Mouse (Mus musculus) c-Kit-positive CD71-negative TER-119-negative erythroid progenitor cells, embryonic 14.5 days (primary cell): ENCODE data around the gene Vps25.

Experiments used
- DNase-seq: peaks from one replicate; pipeline ENCODE4 v3.0.0-alpha.2; 2013; ENCODE audit warnings: low read depth

The Vps25 gene

DNA sequence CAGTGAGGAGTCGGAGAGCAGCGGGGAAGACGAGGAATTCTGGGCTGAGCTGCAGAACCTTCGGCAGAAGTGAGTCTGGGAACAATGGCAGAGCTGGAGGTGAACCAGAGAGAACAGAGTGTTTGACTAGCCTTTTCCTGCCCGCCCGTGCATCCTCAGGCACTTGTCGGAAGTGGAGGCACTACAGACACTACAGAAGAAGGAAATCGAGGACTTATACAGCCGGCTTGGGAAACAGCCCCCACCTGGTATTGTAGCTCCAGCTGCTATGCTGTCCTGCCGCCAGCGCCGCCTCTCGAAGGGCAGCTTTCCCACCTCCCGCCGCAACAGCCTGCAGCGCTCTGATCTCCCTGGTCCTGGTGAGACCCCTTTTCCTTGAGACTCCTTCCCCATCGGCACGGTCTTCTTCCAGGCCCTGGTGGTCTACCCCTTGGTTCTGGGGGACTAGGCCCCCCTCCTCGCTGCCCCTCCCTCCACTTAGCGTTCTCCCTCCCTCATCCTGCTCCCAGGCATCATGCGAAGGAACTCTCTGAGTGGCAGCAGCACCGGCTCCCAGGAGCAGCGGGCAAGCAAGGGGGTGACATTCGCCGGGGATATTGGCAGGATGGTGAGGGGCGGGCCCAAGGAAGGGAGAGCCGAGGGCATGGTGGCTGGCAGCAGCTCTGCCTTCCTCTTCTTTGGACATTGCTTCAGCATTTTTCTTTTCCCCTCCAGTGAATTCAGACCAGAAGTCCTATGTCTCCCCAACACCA is 23.0 kb downstream of the Vps25 start:
- DNase-seq = no peak

DNA sequence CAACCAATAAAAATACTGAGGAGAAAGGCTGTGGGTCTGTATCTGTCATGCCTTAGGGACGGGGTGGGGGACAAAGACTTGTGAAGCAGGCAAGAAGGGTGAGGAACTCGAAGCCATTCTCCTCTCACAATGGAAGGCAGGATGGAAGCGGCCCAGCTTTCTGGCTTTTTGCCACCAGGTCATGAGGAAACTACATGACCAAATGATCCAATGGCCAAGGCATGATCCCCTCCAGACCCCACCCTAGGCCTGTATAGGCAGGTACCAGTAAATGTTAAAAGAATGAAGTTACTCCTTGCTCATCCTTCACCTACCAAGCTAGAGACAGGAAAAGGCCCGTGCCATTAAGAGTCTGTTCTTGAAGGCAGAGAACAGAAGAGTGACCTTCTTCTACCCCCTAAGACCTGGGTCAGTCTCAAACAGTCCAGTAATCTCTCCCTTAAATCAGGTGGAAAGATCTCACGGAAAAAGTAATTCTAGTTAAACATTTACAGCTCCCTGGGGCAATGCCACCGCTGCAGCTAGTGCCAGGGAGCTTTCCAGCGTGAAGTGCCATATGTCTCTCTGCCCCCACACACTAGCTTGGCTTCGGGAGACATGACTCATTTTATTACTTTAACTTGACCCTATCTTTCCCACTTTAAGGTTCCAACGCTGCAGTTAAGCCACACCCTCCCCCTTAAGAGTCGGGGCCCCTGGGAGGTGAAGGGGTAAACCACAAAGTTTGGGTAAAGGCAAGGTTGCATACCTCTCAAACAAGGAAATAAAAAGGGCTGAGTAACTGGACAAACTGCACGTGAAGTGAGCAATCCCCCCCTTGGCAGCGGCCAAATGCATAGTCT is 24.1 kb downstream of the Vps25 start:
- DNase-seq = no peak

DNA sequence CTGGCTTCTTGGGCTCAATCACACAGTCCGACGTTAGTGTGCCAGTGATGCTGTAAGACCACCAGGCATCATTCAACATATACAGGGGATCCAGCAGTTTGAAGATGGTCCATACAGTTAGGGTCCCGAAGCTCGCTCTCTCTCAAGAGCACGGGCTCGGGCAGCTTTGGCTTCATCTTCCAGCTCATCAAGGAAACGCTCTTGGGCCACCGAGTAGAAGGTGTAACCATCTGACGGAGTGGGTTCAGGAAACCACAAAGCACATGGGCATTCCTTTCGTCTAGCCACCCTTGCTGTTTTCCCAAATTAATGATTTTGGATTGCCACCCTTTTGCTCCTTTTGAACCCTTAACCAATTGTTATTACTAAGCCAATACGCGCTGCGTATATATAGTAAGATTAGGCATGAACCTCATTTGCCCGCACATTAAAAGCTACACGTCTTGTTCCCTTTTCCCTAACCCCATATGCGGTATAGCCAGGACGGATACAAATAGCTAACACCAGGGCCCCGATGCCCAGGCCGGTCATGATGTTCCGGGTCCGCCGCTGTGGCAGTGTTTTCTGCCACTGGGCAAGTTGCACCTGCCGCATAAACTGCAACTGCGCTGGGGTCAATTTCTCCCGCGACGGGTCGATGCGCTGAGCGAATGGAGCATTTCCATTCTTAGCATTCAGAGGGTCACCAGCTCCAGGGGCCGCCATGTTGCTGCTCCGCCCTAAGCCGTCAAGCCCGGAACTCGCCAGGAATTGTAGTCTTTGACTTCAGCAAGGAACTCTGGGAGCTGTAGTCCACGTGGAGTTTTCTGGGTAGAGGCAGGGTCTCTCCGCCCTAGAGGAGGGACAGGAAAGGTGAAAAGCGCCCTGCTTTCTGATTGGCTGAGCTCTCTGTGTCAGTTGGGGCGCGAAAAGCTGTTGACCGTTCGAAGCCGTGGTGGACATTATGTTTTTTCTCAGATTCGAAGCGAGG is 25.0 kb downstream of the Vps25 start, which contains the start of the genes Cntd1 and Coa3:
Cntd1 (plus strand) TSS at position 790 of the 970 bp plus-strand sequence.
Coa3 (minus strand) TSS at position 892 of the 970 bp plus-strand sequence.
- peak; percentile 80 for DNase-seq

DNA sequence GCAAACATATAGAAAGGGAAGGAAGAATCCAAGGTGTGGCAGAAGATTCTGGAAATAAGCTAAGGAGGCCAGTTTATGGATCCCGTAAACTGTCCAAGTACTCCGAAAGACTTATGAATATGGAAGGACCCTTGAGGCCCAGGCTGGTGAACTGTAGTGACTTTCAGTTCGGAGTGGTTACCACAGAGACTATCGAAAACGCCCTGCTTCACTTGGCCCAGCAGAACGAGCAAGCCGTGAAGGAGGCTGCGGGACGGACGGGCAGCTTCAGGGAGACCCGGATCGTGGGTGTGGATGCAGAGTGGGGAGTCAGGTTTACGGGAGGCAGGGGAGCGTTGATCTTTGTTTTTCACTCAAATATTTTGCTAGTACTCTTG is 25.7 kb downstream of the Vps25 start:
- DNase-seq = no peak

DNA sequence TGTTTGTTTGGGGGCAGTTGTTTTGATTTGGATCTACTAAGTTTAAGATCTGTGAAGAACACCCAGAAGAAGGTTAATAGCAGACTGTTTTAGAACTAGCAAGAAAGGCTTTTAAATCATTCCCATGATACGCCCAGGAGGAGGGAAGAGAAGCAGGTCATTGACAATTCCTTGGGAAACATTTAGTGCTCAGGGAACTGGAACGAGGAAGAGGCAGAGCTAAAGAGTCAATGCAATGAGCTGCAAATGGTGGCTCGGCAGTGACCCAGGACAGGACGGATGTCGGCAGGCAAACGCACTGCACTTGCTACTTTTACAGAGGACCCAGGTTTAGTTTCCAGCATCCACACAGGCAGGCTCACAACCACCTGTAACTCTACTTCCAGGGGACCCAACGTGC is 27.3 kb downstream of the Vps25 start:
- DNase-seq = no peak

DNA sequence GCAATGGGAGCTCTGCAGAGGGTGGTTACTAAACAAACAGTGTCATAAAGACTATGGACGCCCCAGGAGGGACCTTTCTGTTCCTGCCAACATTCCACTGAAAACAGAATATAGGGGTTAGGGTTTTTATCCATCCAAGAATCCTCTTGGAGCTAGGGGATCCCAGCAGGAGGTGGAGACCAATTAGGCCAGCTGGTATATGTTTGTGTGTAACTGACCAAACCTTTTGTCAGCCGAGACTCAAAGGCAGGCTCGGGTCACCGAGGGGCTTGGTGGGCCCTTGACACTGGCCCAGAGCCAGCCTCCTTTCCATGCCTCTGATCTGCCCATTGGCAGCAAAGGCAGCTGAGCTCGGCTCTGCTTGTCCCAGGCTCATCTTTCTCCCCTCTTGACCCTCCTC is 29.4 kb downstream of the Vps25 start:
- no peak for DNase-seq

DNA sequence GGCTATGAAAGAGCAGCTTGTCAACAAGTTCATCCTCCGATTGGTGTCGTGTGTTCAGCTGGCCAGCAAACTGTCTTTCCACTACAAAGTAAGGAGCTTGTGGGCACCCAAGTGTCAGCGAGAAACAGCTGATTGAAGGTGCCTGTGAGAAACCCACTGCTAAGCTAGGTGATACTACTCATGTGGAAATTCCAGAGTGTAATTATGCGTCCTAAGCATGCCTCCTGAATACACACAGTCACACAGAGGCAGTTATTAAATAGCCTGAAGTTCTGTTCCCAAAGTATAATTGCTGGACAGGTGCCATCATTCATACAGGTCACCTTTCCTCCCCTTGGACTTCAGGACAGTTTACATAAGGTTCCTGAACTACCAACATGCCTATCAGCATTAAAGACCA is 30.3 kb downstream of the Vps25 start:
- DNase-seq = no peak

DNA sequence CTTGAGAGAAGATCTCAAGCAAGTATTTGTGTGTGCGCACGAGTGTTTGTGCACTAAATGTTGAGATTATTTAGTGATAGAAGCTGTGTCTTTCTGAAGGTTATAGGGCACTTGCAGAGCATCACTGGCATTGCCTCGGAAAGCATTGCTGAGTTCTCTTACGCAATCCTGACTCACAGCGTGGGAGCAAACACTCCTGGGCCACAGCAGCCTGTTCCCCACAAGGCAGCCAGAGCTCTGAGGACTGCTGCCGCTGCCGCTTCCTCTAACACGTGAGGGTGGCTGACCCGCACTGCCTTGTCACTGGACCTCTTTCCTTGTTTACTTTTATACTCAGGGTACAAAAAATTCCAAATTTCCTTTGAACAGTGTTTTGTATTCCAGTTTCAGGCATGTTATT is 33.8 kb downstream of the Vps25 start:
- no peak for DNase-seq

DNA sequence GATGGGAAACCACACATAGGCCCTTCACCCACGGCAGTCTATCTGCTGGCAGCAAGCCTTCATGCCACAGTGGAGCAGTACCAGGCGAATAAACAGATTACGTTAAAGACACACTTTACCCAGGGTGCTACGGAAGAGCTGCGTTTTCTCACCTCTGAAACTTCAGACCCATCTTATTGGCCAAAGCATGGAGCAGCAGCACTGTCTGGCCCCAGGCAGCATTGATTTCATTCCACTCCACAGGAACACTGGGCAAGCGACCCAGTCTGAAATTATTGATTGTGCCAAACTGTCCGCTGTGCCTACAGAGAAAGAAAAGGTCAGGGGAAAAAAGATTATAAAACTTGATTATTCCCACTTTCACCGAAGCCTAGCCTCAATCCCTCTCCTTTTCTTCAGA is 37.7 kb downstream of the Vps25 start:
- DNase-seq = no peak

DNA sequence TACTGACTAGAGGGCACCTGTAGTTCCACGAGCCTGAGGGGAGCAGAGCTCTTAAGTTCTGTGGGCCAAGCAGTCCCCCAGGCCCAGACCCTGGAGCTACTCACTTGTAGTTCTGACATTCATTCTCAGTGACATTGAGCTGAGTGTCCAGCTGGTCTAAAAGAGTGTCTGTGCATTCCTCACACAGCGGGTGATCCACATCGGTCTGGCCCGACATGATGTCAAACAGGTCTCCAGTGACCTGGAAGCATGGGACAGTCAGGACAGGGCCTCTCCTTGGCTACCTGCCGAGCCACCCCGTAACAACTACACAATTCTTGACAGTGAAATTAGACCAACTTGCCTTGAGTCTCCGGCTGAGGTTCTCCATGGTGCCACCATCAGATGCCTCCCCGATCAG is 41.7 kb downstream of the Vps25 start:
- DNase-seq = no peak

DNA sequence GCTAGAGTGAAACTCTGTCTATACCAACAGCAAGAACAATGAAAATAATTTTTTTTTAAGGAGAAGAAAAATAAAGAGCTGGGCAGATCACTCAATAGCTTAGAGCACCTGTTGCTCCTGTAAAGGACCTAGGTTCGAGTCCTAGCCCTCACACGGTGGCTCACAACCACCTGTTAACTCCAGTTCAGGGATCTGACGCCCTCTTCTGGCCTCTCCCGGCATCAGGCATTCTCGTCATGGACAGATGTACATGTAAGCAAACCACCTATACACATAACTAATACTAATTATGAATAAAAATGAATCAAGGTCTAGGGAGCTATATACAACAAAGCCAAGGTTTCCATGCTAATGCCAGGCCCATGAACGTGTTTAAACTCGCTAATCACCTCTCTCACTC is 47.4 kb downstream of the Vps25 start:
- DNase-seq = no peak

DNA sequence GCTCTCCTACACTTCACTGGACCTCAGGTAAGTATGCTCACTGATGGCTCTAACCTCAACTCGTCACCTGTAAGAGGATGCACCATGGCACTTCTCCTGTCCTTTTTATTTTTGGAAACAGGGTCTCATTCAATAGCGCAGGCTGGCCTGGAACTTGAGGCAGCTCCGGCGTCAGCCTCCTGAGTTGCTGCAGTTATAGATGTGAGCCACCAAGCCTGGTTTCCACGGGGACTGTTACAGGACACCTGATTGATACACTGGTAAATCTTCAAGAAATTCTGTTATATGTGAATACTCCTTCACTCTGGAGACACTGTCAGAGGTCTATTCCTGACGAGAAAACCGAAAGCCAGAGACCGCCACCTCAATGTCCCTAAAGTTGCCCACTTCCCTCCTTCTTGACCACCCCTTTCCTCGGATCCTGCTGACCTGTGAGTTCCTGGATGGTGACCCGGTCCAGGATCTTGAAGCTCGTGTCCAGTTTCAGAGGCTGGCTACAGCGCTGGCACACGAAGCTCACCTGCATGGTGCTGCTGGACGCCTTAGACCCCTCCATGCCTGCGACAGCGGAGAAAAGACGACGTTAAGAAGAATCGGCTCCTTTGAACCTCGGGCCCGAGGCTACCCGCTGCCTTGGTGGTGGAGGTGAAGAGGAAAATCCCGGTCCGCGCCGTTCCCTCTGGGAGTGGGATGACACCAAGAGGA is 47.9 kb downstream of the Vps25 start:
- DNase-seq = no peak

DNA sequence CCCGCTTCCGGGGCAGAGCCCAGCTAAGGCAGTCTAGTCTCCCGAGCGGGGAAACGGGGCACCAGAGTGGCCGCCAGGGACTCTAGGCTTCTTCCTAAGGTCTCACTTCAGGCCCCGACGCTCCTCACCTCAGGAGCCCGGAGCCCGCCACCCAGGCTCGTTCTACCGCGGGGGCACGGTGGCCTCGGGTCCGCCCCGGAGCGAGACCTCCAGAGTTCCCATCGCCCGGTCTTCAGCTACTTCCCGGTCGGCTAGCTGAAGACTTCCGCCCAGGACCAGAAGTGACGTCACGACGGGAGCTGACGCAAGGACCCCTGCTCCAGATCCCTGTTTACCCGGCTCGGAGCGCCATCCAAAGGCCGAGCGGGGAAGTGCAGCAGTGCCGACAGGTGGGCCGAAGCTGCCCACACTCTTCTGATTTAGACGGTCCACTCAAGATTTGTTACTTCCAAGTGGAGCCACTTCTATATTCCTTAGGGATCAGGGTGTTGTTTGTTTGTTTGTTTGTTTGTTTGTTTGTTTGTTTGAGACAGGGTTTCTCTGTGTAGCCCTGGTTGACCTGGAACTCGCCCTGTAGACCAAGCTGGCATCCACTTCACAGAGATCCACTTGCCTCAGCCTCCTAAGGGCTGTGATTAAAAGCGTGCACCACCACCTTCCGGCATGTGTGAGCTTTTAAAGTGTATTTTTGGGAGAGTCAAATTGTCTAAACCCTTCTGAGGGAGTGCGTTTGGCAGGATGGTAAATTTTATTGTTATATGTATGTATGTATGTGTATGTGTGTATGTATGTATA is 48.7 kb downstream of the Vps25 start, which contains the start of gene Becn1:
Becn1 (minus strand) TSS at position 283 of the 795 bp plus-strand sequence.
- peak; percentile 96 for DNase-seq

DNA sequence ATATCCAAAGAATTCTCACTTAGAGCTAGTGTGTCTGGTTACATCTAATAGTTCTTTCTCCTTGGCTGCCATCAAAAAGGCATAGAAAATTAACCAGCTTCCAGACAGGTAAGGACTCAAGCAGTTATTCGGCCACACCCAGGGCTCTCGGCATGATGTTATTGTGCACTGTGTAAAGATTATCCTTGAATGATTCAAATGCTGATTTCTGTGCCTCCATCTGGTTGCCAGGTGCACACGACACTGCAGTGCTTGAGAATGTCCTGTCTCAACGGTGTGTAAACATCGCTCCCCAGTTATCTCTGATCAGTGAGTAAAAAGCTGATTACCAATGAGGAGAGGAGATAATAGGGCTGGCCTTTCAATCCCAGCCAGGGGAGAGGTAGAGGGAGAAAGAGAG is 54.2 kb downstream of the Vps25 start:
- DNase-seq = no peak
